Mouse (Mus musculus): ENCODE data around the gene Cipc.

Cipc gene

GRCm38 (mm10) chr12:86946862-86947574 lies at the start of gene Cipc:
TSS of gene Cipc (plus strand) at chr12:86947043.
- peak; percentile 99 for DNase-seq

GRCm38 (mm10) chr12:86897769-86898273 lies 49.0 kb upstream of the Cipc start:
- no peak for DNase-seq

- no peak for DNase-seq
Measured at GRCm38 (mm10) chr12:86898448-86898847, 48.4 kb upstream of the Cipc start.

GRCm38 (mm10) chr12:86899461-86900179 lies 47.2 kb upstream of the Cipc start:
- no peak for DNase-seq

- DNase-seq, result no peak
Measured at GRCm38 (mm10) chr12:86903828-86904806, 42.7 kb upstream of the Cipc start.

- no peak for DNase-seq
Measured at GRCm38 (mm10) chr12:86905203-86905602, 41.6 kb upstream of the Cipc start.

- DNase-seq, result no peak
Measured at GRCm38 (mm10) chr12:86905876-86906275, 41.0 kb upstream of the Cipc start.

- peak; percentile 85 for DNase-seq
Measured at GRCm38 (mm10) chr12:86906395-86906794, 40.4 kb upstream of the Cipc start.

- DNase-seq, result peak; percentile 74
Measured at GRCm38 (mm10) chr12:86911482-86911931, 35.3 kb upstream of the Cipc start.

- no peak for DNase-seq
Measured at GRCm38 (mm10) chr12:86912335-86913093, 34.3 kb upstream of the Cipc start.

- DNase-seq, result no peak
Measured at GRCm38 (mm10) chr12:86914351-86914750, 32.5 kb upstream of the Cipc start.

- no peak for DNase-seq
Measured at GRCm38 (mm10) chr12:86914756-86915155, 32.1 kb upstream of the Cipc start.

- DNase-seq, result no peak
Measured at GRCm38 (mm10) chr12:86915617-86916016, 31.2 kb upstream of the Cipc start.

- no peak for DNase-seq
Measured at GRCm38 (mm10) chr12:86916796-86917573, 29.9 kb upstream of the Cipc start.

- no peak for DNase-seq
Measured at GRCm38 (mm10) chr12:86918361-86918967, 28.4 kb upstream of the Cipc start.

GRCm38 (mm10) chr12:86918983-86919722 lies 27.7 kb upstream of the Cipc start:
- no peak for DNase-seq

- peak; percentile 67 for DNase-seq
Measured at GRCm38 (mm10) chr12:86923837-86924236, 23.0 kb upstream of the Cipc start.

GRCm38 (mm10) chr12:86930934-86931729 lies 15.7 kb upstream of the Cipc start:
- DNase-seq, result no peak

- DNase-seq, result peak; percentile 62
Measured at GRCm38 (mm10) chr12:86931919-86932574, 14.8 kb upstream of the Cipc start.
